Mouse (Mus musculus) heart, postnatal 0 days (tissue): ENCODE results near the gene Gja5. TPM values are rescaled to one million over a fixed set of nuclear protein-coding genes. Genes with fewer than 3 reads are reported as not detected.
"Not testable (repeated sequence)": the region's sequence is repeated elsewhere in the genome, so short reads cannot be mapped to it uniquely, and the experiment has no call there.

Experiments used
- ATAC-seq: fragments of 200-750 bp; cut with Nextera tagmentation; 2 replicates; pipeline ENCODE4 v1.8.0; 2017; ENCODE audit warnings: low read depth, moderate number of reproducible peaks, moderate library complexity; ENCODE audit not compliant: insufficient read depth
- DNase-seq: peaks from one replicate; pipeline ENCODE4 v3.0.0-alpha.2; 2016; ENCODE audit warnings: low spot score
- H3K27ac ChIP-seq: fragments of 300-500 bp; sonication (generic); 2 replicates; pipeline ENCODE4 v1.5.1; 2014; ENCODE audit warnings: low read depth, mild to moderate bottlenecking
- H3K27me3 ChIP-seq: fragments of 300-500 bp; sonication (generic); 2 replicates; pipeline ENCODE4 v1.6.1; 2014; ENCODE audit warnings: low read length, mixed read lengths; ENCODE audit not compliant: control insufficient read depth, insufficient read depth
- H3K36me3 ChIP-seq: fragments of 300-500 bp; sonication (generic); replicated peaks from 2 replicates; pipeline ENCODE4 v1.6.1; 2014; ENCODE audit warnings: low read length, mixed read lengths; ENCODE audit not compliant: control insufficient read depth, insufficient read depth
- H3K4me1 ChIP-seq: fragments of 300-500 bp; sonication (generic); 2 replicates; pipeline ENCODE4 v1.6.1; 2014; ENCODE audit warnings: antibody characterized with exemption; ENCODE audit not compliant: control insufficient read depth, insufficient read depth
- H3K4me2 ChIP-seq: fragments of 300-500 bp; sonication (generic); 2 replicates; pipeline ENCODE4 v1.6.1; 2014; ENCODE audit warnings: low read depth, mild to moderate bottlenecking, low read length, moderate library complexity
- H3K4me3 ChIP-seq: fragments of 300-500 bp; sonication (generic); 2 replicates; pipeline ENCODE4 v1.5.1; 2014; ENCODE audit warnings: low read depth, low read length
- H3K9ac ChIP-seq: fragments of 300-500 bp; sonication (generic); replicated peaks from 2 replicates; pipeline ENCODE4 v1.6.1; 2014; ENCODE audit warnings: low read depth, low read length, mixed read lengths
- H3K9me3 ChIP-seq: fragments of 300-500 bp; sonication (generic); replicated peaks from 2 replicates; pipeline ENCODE4 v1.6.1; 2016; ENCODE audit warnings: low read length; ENCODE audit not compliant: control insufficient read depth
- CTCF ChIP-seq: IDR thresholded peaks from 2 replicates; pipeline ENCODE4 v1.5.1; 2016; ENCODE audit warnings: antibody characterized with exemption, control low read depth, low read depth
- EP300 ChIP-seq: IDR thresholded peaks from 2 replicates; pipeline ENCODE4 v1.6.1; 2016; ENCODE audit warnings: antibody characterized with exemption, low read depth
- WGBS: fragments of 180-500 bp; shearing (Covaris S2); extraction: QIAGEN DNeasy Blood & Tissue Kit; methylation state at CpG from one replicate; pipeline ENCODE4 v1.1.7; 2014; 5-methylcytosine and 5-hydroxymethylcytosine counted together
- polyA plus RNA-seq: library from polyadenylated mRNA; unstranded; fragments of >200 nt; fragmentation: Nextera tagmentation; extraction: Ambion mirVana; gene quantifications from 2 replicates; pipeline ENCODE4 v1.2.1, GENCODE M21; 2015
- total RNA-seq: library from RNA; depleted of rRNA; stranded (reverse); fragments of >200 nt; gene quantifications from 2 replicates; pipeline ENCODE4 v1.2.3, GENCODE M21; 2014; ENCODE audit warnings: low replicate concordance

The Gja5 gene
- total and polyA plus RNA-seq, 2 experiments from 2014 or later, result 67.5 to 67.6 TPM

DNA sequence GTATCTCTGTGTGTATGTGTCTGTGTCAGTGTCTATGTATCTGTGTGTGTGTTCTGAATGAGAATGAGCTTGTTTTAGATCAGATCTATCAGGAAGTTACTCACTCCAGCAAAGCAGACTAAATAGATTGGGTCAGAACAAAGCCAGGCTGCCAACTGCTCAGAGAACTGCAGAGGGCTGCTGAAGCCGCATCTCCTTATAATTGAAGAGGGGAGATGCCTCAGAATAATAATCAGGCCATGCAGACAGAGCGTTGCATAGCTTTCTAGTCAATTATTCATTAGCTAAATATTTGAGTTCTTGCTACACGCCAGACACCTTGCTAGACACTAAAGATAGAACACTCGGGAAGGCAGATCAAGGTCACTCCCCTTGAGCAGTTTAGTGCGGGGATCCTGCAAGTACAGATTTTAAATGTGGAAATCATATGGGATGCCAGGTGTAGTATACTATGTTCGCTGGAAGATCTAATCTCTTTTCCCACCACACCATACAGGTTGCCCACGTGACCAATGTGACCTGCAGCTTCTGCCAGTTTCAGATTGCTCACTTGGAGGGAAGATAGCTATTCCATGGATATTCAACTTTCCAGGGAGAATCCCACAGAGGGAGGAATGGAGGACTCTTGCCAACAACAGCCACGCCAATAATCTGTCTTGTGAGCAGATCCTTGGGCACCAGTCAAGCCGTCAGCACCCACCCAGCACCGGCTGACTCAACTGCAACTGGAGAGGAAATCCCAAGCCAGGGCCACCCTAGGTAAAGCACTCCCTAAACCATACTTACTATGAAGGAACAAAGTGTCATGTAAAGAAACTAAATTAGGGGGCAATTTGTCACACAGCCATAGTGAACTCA, 196.5 kb downstream of the Gja5 start:
- peak overlapping the region; percentile 7; the same call in 1 of the 2 replicates for H3K4me2 ChIP-seq
- WGBS, result 33% methylated on average over 10 of the region's 10 CpGs
- no peak for DNase-seq

DNA sequence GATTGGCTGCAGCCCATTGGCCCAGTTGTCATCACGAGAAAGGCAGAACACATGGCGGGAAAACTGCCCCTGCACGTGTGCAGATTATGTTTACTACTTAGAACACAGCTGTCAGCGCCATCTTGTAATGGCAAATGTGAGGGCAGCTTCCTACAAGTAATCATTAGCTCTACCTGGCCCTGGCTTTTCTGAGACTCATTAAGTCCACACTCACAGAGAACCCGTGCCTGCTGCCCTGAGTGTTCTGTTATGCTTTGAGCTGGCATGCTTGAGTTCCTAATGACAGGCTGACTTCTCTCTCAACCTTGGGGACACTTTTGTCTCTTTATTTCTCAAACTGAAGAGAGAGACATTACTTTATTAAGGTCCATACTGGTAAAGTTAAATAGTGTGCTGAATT, 199.5 kb downstream of the Gja5 start:
- WGBS, result 85% methylated on average over 2 of the region's 5 CpGs
- ATAC-seq, result not testable (repeated sequence)

More for the DNA sequence above, 196.5 kb downstream of the Gja5 start:
- Histone ChIP-seq H3K4me1 (peaks cover 12% of the 10 kb centered on the region), H3K27me3 (no peaks in the 10 kb centered on the region), H3K27ac (peak overlapping the region; percentile 44; the same call in 1 of the 2 replicates), H3K9ac (no peak overlapping the region), H3K9me3 (0 out of 2 replicates have a peak, but pooled peaks cover 4% of the 10 kb centered on the region), H3K4me3 (no peak overlapping the region), H3K36me3 (no peaks in the 10 kb centered on the region)
- ATAC-seq, result peak; percentile 44
- no peak for TF ChIP-seq CTCF
- no peak for TF ChIP-seq EP300

DNA sequence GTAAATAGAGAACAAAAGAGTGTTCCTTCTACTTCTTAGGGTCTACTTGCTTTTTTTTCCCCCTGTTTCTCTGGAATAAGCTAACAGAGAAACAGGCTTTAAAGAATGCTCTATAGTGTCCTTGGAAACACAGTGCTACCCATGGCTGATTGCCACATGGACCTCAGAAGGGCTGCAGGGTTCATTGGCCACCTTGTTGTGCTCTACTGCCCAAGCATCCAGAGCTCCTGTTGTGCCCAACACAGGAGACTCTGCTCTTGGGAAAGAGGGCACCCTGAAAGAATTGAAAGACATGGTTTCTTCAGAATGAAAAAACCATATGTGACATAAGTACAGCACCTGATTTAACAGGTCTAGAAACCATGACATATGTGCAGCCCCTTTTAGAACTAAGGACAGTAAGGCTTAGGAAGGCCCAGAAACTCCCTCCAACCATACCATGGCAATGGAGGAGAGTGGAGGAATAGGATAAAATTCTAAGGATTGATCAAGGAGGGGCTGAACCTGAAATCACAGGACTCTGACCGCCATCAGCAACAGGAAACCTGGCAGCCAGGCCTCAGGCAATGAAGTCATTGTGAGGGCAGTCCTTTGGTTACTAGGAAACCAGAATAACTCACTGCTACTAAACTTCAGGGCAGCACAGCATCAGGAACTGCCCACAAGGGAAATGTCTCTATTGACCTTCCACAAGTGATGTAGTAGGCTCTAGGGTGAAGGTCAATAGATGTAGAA, 200.4 kb downstream of the Gja5 start:
- Histone ChIP-seq H3K9ac (no peak overlapping the region), H3K4me2 (no peak overlapping the region), H3K36me3 (no peaks in the 10 kb centered on the region), H3K9me3 (0 out of 2 replicates have a peak, but pooled peaks cover 9% of the 10 kb centered on the region), H3K4me1 (peaks cover 12% of the 10 kb centered on the region), H3K4me3 (no peak overlapping the region), H3K27ac (no peak overlapping the region), H3K27me3 (no peaks in the 10 kb centered on the region)
- 64% methylated on average over 1 of the region's 1 CpGs for WGBS
- DNase-seq (no peak), ATAC-seq (no peak)
- TF ChIP-seq CTCF (no peak), EP300 (no peak)

More for the DNA sequence above, 199.5 kb downstream of the Gja5 start:
- not testable (repeated sequence) for H3K9ac ChIP-seq, H3K9me3 ChIP-seq, H3K36me3 ChIP-seq, H3K27ac ChIP-seq, H3K27me3 ChIP-seq, H3K4me2 ChIP-seq, H3K4me3 ChIP-seq, DNase-seq
- peaks cover 12% of the 10 kb centered on the region for H3K4me1 ChIP-seq

DNA sequence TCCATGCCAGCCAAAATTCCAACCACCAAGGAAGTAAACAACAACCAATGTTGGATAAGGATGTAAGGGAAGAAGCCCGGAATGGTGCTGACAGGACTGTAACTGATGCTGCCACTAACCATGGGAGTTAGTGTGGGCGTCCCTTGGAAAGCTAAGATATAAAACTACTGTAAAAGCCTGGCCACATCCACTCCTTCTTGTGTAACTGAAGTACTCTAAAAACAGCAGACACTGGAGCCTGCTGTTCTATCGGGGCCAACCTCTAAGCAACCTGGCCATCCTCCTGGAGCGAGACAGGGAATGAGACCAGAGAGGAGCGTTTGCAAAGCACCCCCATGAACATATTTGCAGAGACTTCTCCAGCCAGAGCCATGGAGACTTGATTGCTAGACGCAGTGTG, 213.0 kb downstream of the Gja5 start:
- WGBS, result 68% methylated on average over 6 of the region's 6 CpGs
- no peak overlapping the region for H3K27ac ChIP-seq
- H3K9me3 ChIP-seq, result no peaks in the 10 kb centered on the region
- H3K36me3 ChIP-seq, result no peaks in the 10 kb centered on the region
- H3K4me3 ChIP-seq, result no peak overlapping the region
- no peaks in the 10 kb centered on the region for H3K27me3 ChIP-seq
- no peak overlapping the region for H3K4me2 ChIP-seq
- no peaks in the 10 kb centered on the region for H3K4me1 ChIP-seq
- no peak overlapping the region for H3K9ac ChIP-seq
- TF ChIP-seq EP300 (no peak), CTCF (no peak)
- DNase-seq (no peak), ATAC-seq (no peak)

DNA sequence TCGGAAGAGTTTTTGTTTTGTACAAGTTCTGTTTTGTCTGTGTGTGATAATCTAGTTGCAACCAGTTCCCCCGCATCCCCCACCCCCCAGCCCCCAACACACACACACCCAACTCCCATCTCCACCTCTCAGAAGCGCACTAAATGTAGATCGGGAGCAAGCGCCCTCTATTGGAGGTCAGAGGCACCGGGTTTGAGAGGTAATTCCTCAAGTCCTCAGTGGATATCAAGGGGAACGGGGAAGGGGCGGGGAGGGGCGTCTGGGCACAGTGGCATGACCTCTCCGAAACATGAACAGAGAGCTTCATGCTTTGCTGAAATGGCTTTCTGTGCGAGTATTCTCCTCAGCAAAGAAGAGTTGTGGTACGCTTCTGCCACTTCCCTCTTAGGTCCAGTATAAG, 213.8 kb downstream of the Gja5 start:
- no peaks in the 10 kb centered on the region for H3K4me1 ChIP-seq
- 53% methylated on average over 12 of the region's 12 CpGs for WGBS
- no peak for TF ChIP-seq EP300
- TF ChIP-seq CTCF, result no peak

More for the DNA sequence above, 213.8 kb downstream of the Gja5 start:
- Histone ChIP-seq H3K27ac (no peak overlapping the region), H3K9me3 (no peaks in the 10 kb centered on the region), H3K36me3 (no peaks in the 10 kb centered on the region), H3K9ac (no peak overlapping the region), H3K4me2 (no peak overlapping the region), H3K4me3 (no peak overlapping the region), H3K27me3 (no peaks in the 10 kb centered on the region)
- ATAC-seq, result no peak
- DNase-seq, result no peak
